Mouse (Mus musculus) spleen, postnatal 4 days (tissue): ENCODE measurements at regions not wholly inside any gene's neighbourhood (a gene's known extent, or its start where the extent isn't known, plus 50 kb on each side); places are given as distances from the start of the nearest gene placed in this dataset.

ENCODE experiments used
- DNase-seq, 2 experiments: peaks; one replicate each; pipeline ENCODE4 v3.0.0; 2022; ENCODE audit warnings: low spot score in 2 of 2

- DNase-seq = no peak
Observed at GRCm38 (mm10) chr4:106042456-106042855, 252.8 kb downstream of the Gm12728 start.

DNA sequence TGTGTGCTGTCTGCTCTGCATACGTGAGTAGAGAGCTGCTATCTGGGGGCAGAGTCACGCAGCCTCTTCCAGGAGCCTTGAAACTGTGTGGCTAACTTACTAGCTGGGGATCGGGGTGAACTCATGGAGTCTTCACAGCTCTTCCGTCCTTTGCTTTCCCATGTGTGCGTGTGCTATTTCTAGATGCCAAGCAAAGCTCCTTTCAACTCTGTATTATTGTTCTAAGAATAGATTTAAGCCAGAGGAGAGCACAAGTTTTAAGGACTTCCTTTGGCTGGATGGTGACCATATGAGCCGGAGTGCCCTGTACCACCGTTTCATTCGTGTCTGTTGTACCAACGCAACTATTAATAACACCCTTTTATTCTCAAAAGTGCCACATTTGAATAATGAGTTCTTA is 254.0 kb downstream of the Gm12728 start:
- no peak for DNase-seq

GRCm38 (mm10) chr4:106048053-106048452 is 258.4 kb downstream of the Gm12728 start:
- DNase-seq = no peak

DNA sequence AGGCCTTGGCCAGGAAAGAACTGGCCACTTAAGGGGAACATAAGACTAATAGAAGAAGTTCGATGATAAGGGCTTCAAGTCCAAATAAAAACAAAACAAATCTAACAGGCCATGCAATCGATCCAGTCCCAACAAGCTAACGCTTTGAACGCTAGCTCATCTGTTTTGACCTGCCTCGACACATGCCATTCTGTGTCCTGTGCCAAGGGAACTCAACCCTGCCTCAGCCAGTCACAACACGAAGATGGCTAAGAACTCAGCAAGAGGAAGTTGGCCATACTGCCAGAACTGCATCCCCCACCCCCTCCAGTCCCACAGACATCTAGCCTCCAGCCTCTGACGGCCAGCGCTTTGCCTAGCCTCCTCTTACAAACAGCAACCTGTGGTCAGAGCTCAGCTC is 259.1 kb downstream of the Gm12728 start:
- no peak for DNase-seq

DNA sequence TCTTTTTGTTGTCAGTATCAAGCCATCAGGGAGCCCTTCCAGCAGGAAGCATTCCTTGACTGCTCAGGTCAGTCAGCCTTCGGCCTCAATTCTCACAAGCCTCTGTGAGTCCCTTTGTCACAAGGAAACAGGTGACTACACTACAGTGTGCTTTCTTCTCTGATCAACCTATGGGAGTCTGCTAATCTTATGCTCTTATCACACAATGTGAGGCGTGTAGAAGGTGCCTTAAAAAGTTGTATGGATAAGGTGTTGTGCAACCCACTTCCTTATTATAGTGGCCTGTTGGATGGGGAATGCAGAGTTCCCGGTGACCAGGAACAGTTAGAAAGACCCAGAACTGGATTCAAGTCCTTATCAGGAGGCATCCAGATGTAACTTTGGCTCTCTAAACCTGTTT is 260.2 kb downstream of the Gm12728 start:
- DNase-seq = no peak

GRCm38 (mm10) chr4:106050297-106050696 is 260.6 kb downstream of the Gm12728 start:
- no peak for DNase-seq

GRCm38 (mm10) chr4:106053496-106053895 is 262.5 kb upstream of the Usp24 start:
- DNase-seq = no peak

GRCm38 (mm10) chr4:106054324-106054723 is 261.7 kb upstream of the Usp24 start:
- no peak for DNase-seq

DNA sequence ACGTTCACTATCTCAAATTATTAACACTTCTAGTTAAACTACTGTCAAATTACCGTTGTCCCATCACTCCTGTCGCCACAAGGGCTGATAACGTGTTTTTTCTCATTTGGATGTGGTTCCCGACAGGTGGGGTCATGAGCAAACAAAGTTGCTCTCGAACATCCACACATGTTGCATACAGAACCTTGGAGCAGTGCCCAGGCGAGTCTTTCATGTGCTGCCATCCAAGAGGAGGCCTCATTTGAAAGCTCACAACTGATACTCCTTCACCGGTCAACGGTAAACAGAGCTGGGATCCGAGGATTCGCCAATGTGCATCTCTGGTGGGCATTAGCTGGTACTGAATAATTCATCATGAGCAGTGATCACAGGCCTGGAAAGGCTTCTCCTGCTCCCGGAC is 253.4 kb upstream of the Usp24 start:
- DNase-seq = no peak

DNA sequence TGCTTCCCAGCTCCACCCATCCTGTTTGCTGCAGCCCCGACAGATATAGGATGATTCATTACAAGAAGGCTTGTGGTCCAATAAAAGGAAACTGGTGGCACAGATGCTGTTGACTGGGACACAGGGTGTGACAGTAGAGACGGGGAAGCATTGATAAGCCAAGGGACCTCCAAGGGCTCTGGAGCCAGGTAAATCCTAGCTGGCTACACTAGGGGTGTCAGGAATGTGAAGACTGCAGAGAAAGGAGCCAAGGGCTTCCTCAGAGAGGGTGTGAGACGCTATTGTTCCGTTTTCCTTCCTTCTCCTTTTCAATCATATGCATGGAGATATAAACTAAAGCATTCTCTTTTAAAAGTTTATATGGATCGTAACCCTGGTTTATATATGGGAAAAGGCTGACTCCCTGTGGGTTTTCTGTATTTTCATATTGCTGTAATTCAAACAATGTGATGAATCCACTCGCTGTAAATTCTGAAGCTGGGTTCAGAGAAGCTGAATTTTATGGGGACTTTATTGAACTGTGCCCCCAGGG is 252.1 kb upstream of the Usp24 start:
- no peak for DNase-seq

GRCm38 (mm10) chr4:106067023-106067422 is 249.0 kb upstream of the Usp24 start:
- DNase-seq = no peak

GRCm38 (mm10) chr4:106083546-106083945 is 232.5 kb upstream of the Usp24 start:
- DNase-seq = no peak

DNA sequence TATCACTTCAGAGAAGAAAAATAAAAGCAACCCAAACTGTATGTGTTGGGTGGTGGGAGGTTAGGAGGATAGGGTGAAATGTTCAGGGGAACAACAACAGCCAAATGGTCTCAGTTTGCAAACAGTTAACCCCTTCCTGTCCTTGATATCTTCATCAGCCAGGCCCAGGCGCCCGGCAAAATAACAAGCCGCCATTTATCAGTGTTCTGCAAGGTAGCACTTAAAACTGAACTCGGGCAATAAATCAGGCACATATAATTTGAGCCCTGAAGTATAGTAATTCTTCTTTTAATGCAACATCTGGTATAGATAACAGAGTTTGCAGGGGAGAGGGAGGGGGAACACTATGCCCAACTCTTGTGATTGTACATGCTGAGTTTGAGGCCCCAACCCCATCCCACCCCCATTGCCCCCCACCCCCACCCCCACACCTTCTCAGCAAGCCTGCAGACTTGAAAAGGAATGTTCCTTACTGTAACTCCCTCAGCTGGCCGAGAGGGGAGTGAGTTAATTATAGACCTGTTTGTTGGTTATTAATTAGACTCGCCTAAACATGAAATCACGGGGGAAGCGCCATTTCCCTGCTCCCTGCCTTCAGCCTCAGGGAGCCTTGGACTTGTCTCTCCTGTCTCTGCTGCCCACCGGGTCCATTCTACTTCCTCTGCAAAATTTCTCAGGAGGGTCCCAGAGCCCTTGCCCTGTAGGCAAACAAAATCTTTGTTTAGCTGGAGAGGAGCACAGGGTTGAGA is 223.9 kb upstream of the Usp24 start:
- DNase-seq = no peak

GRCm38 (mm10) chr4:106092676-106093070 is 223.3 kb upstream of the Usp24 start:
- no peak for DNase-seq

DNA sequence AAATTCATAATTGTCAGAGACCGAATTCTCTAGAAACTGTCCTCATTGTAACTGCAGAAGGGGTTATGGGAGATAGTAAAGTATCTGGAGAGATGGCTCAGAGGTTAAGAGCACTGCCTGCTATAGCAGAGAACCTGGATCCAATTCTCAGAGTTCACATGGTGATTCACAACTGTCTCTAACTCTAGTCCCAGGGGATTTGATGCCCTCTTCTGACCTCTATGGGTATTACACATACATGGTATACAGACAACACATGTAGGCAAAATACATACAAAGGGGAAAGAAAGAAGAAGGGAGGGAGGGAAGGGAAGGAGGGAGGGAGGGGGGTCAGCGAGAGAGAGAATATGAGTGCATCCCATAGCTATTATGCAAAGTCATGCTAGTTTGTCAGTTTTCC is 222.8 kb upstream of the Usp24 start:
- no peak for DNase-seq

- DNase-seq = no peak
Observed at GRCm38 (mm10) chr4:106094882-106095556, 221.0 kb upstream of the Usp24 start.

DNA sequence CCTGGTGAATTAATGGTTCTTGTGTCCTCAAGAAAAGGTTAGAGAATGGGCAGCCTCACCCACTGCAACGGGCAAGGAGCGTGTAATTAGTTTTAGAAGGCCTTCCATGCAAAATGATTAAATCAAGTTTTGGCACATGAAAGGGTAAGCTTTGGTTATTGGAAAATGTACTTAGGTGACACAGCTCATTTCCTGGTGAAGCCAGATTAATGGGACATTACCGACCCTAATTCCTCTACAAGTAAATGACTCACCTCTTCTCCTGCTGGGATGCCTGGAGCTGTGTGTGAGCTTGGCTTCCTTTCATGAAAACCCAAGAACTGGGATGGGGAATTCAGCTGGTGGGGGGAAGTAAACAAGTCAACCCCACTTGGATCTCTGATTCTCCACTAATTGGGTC is 219.9 kb upstream of the Usp24 start:
- no peak for DNase-seq

DNA sequence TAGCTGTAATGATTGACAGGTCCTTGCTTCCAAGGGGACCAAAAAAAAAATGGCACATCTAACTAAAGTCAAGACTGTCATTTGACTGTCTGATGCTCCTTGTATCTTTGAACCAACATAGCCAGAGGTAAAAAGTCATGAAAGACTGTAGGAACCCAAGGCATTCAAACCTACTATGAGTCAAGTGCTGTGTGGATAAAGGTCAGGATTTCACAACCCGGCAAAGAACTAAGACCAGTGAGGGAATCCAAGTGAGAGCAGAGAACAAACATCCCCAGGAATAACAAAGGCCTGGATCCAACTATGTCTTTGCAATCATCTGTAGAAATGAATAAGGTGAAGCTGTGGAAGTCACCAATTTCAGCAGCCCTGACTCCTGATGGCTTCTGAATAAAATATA is 218.2 kb upstream of the Usp24 start:
- DNase-seq = no peak

- DNase-seq = no peak
Observed at GRCm38 (mm10) chr4:106100211-106101025, 215.6 kb upstream of the Usp24 start.

- DNase-seq = no peak
Observed at GRCm38 (mm10) chr4:106101904-106102303, 214.1 kb upstream of the Usp24 start.

DNA sequence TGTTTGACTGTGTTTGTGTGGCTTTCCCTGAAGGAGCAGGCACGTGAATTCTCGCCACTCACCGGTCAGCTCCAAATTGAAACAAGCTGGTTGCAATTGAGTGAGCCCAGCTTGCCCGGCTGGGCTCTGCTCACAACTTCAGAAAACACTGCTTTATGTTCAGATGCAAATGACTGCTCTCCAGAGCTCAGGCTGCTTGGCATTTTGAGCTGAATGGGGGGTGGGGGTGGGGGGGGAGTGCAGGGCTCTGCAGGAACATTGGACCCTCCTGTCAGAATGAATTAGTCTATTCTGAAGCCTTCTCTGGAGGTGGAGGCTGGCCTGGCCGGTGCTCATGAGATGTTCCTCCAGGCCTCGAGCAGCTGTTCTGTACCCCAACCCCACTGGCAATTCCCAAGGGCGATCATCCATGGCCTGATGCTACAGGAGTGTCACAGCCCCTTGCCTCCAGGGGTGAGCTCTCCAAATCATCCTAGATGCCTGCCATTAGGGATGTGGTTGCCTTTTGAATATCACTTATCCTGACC is 213.5 kb upstream of the Usp24 start:
- DNase-seq = no peak
